Mouse (Mus musculus): ENCODE measurements around the gene Ror1. TPM values are rescaled to one million over a fixed set of nuclear protein-coding genes. Genes with fewer than 3 reads are reported as not detected.

Ror1 gene
- polyA plus RNA-seq, 1 experiment: 0.27 TPM

- no peak for TF ChIP-seq EP300 (IDR thresholded peaks at IDR 0.05; ENCODE audit: insufficient read depth, low read depth, low read length)
- no peak for TF ChIP-seq CTCF (IDR thresholded peaks at IDR 0.05; ENCODE audit: low read depth, low read length)
- H3K9ac ChIP-seq (ENCODE audit: low read depth, poor library complexity, severe bottlenecking): no peak overlapping the region
- H3K4me3 ChIP-seq (ENCODE audit: low read depth, low read length): no peak overlapping the region
- H3K27me3 ChIP-seq (ENCODE audit: control insufficient read depth, insufficient read depth, low read length, poor library complexity, severe bottlenecking): 0 out of 2 replicates have a peak, but pooled peaks cover 1% of the 10 kb centered on the region
- no peaks in the 10 kb centered on the region for H3K4me1 ChIP-seq (ENCODE audit: control insufficient read depth, insufficient read depth, low read length)
- H3K9me3 ChIP-seq (replicated peaks; ENCODE audit: control insufficient read depth, insufficient read depth, low read length, poor library complexity, severe bottlenecking): no peaks in the 10 kb centered on the region
- H3K36me3 ChIP-seq (ENCODE audit: control insufficient read depth, insufficient read depth, low read length, poor library complexity, severe bottlenecking): no peaks in the 10 kb centered on the region
- no peak overlapping the region for H3K27ac ChIP-seq (ENCODE audit: insufficient read depth, low read length)
Observed at GRCm38 (mm10) chr4:100154560-100155130, 59.1 kb downstream of the Ror1 start.

- no peaks in the 10 kb centered on the region for H3K36me3 ChIP-seq (ENCODE audit: control insufficient read depth, insufficient read depth, low read length, poor library complexity, severe bottlenecking)
- H3K27ac ChIP-seq (ENCODE audit: insufficient read depth, low read length): no peak overlapping the region
- H3K4me1 ChIP-seq (ENCODE audit: control insufficient read depth, insufficient read depth, low read length): no peaks in the 10 kb centered on the region
- H3K27me3 ChIP-seq (ENCODE audit: control insufficient read depth, insufficient read depth, low read length, poor library complexity, severe bottlenecking): 0 out of 2 replicates have a peak, but pooled peaks cover 1% of the 10 kb centered on the region
- H3K4me3 ChIP-seq (ENCODE audit: low read depth, low read length): no peak overlapping the region
- no peak for TF ChIP-seq CTCF (IDR thresholded peaks at IDR 0.05; ENCODE audit: low read depth, low read length)
- no peak for TF ChIP-seq EP300 (IDR thresholded peaks at IDR 0.05; ENCODE audit: insufficient read depth, low read depth, low read length)
- no peak for TF ChIP-seq POLR2A (IDR thresholded peaks at IDR 0.05; ENCODE audit: insufficient read depth, low read length)
- no peaks in the 10 kb centered on the region for H3K9me3 ChIP-seq (replicated peaks; ENCODE audit: control insufficient read depth, insufficient read depth, low read length, poor library complexity, severe bottlenecking)
- H3K9ac ChIP-seq (ENCODE audit: low read depth, poor library complexity, severe bottlenecking): no peak overlapping the region
Observed at GRCm38 (mm10) chr4:100155731-100156130, 60.1 kb downstream of the Ror1 start.

DNA sequence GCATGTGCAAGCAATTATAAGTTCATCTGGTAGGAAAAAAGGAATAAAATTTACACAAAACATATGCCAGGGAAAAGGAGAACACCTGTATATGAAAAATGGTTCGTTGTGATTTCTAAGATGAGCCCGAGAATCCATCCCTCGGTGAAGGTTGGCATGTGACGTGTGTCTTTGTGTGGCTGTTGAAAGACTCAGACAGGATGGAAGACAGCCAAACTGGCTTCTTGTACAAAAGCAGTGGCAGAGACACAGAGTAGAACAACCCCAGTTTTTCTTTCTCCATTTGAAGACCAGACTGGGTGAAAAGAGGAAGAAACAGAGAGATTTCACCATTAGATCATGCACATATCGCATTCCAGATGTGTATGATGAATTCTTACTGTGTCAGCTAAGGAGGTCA, 62.8 kb downstream of the Ror1 start:
- no peak overlapping the region for H3K27ac ChIP-seq (ENCODE audit: insufficient read depth, low read length)

GRCm38 (mm10) chr4:100160156-100160555, 64.6 kb downstream of the Ror1 start:
- H3K27me3 ChIP-seq (ENCODE audit: control insufficient read depth, insufficient read depth, low read length, poor library complexity, severe bottlenecking): no peaks in the 10 kb centered on the region
- no peaks in the 10 kb centered on the region; the same call in 1 of the 2 replicates for H3K9me3 ChIP-seq (replicated peaks; ENCODE audit: control insufficient read depth, insufficient read depth, low read length, poor library complexity, severe bottlenecking)
- H3K4me1 ChIP-seq (ENCODE audit: control insufficient read depth, insufficient read depth, low read length): no peaks in the 10 kb centered on the region
- H3K36me3 ChIP-seq (ENCODE audit: control insufficient read depth, insufficient read depth, low read length, poor library complexity, severe bottlenecking): no peaks in the 10 kb centered on the region
- H3K4me3 ChIP-seq (ENCODE audit: low read depth, low read length): no peak overlapping the region
- no peak overlapping the region for H3K27ac ChIP-seq (ENCODE audit: insufficient read depth, low read length)
- H3K9ac ChIP-seq (ENCODE audit: low read depth, poor library complexity, severe bottlenecking): no peak overlapping the region
- TF ChIP-seq CTCF (IDR thresholded peaks at IDR 0.05; ENCODE audit: low read depth, low read length): no peak
- no peak for TF ChIP-seq EP300 (IDR thresholded peaks at IDR 0.05; ENCODE audit: insufficient read depth, low read depth, low read length)
- TF ChIP-seq POLR2A (IDR thresholded peaks at IDR 0.05; ENCODE audit: insufficient read depth, low read length): no peak

More for the DNA sequence above, 62.8 kb downstream of the Ror1 start:
- H3K9me3 ChIP-seq (replicated peaks; ENCODE audit: control insufficient read depth, insufficient read depth, low read length, poor library complexity, severe bottlenecking): no peaks in the 10 kb centered on the region; the same call in 1 of the 2 replicates
- no peaks in the 10 kb centered on the region for H3K36me3 ChIP-seq (ENCODE audit: control insufficient read depth, insufficient read depth, low read length, poor library complexity, severe bottlenecking)
- no peak overlapping the region for H3K4me3 ChIP-seq (ENCODE audit: low read depth, low read length)
- no peak overlapping the region for H3K9ac ChIP-seq (ENCODE audit: low read depth, poor library complexity, severe bottlenecking)
- H3K4me1 ChIP-seq (ENCODE audit: control insufficient read depth, insufficient read depth, low read length): no peaks in the 10 kb centered on the region
- no peaks in the 10 kb centered on the region for H3K27me3 ChIP-seq (ENCODE audit: control insufficient read depth, insufficient read depth, low read length, poor library complexity, severe bottlenecking)
- no peak for TF ChIP-seq EP300 (IDR thresholded peaks at IDR 0.05; ENCODE audit: insufficient read depth, low read depth, low read length)
- TF ChIP-seq POLR2A (IDR thresholded peaks at IDR 0.05; ENCODE audit: insufficient read depth, low read length): no peak
- TF ChIP-seq CTCF (IDR thresholded peaks at IDR 0.05; ENCODE audit: low read depth, low read length): no peak

- TF ChIP-seq EP300 (IDR thresholded peaks at IDR 0.05; ENCODE audit: insufficient read depth, low read depth, low read length) (no peak), POLR2A (IDR thresholded peaks at IDR 0.05; ENCODE audit: insufficient read depth, low read length) (no peak), CTCF (IDR thresholded peaks at IDR 0.05; ENCODE audit: low read depth, low read length) (no peak)
- H3K9ac ChIP-seq (ENCODE audit: low read depth, poor library complexity, severe bottlenecking): no peak overlapping the region
- H3K36me3 ChIP-seq (ENCODE audit: control insufficient read depth, insufficient read depth, low read length, poor library complexity, severe bottlenecking): no peaks in the 10 kb centered on the region
- H3K9me3 ChIP-seq (replicated peaks; ENCODE audit: control insufficient read depth, insufficient read depth, low read length, poor library complexity, severe bottlenecking): no peaks in the 10 kb centered on the region; the same call in 1 of the 2 replicates
- no peaks in the 10 kb centered on the region for H3K4me1 ChIP-seq (ENCODE audit: control insufficient read depth, insufficient read depth, low read length)
- H3K27ac ChIP-seq (ENCODE audit: insufficient read depth, low read length): no peak overlapping the region
- no peaks in the 10 kb centered on the region for H3K27me3 ChIP-seq (ENCODE audit: control insufficient read depth, insufficient read depth, low read length, poor library complexity, severe bottlenecking)
- H3K4me3 ChIP-seq (ENCODE audit: low read depth, low read length): no peak overlapping the region
Observed at GRCm38 (mm10) chr4:100165790-100166189, 70.2 kb downstream of the Ror1 start.

DNA sequence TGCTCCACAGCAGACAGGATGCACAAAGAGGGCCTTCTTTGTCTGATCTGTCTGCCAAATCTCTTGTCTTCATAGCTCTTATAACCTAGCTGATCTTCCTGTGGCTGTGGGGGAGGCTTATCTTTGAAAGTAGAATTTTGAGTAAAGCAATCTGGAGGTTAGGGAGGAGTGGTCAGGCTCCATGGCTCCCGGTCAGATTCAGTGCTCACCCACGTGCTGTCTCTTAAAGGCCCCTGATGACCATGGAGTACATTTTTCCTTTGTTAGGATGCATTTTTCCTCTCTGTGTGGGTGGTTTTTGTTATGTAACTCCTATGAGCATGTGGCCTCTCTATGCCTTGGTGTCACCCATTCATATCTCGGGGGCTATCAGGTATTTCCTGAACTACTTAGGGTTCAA, 71.3 kb downstream of the Ror1 start:
- H3K9ac ChIP-seq (ENCODE audit: low read depth, poor library complexity, severe bottlenecking): no peak overlapping the region
- no peak overlapping the region for H3K27ac ChIP-seq (ENCODE audit: insufficient read depth, low read length)
- no peaks in the 10 kb centered on the region for H3K4me1 ChIP-seq (ENCODE audit: control insufficient read depth, insufficient read depth, low read length)
- no peaks in the 10 kb centered on the region for H3K9me3 ChIP-seq (replicated peaks; ENCODE audit: control insufficient read depth, insufficient read depth, low read length, poor library complexity, severe bottlenecking)
- H3K36me3 ChIP-seq (ENCODE audit: control insufficient read depth, insufficient read depth, low read length, poor library complexity, severe bottlenecking): no peaks in the 10 kb centered on the region
- H3K27me3 ChIP-seq (ENCODE audit: control insufficient read depth, insufficient read depth, low read length, poor library complexity, severe bottlenecking): no peaks in the 10 kb centered on the region
- TF ChIP-seq CTCF (IDR thresholded peaks at IDR 0.05; ENCODE audit: low read depth, low read length) (no peak), EP300 (IDR thresholded peaks at IDR 0.05; ENCODE audit: insufficient read depth, low read depth, low read length) (no peak), POLR2A (IDR thresholded peaks at IDR 0.05; ENCODE audit: insufficient read depth, low read length) (no peak)
- H3K4me3 ChIP-seq (ENCODE audit: low read depth, low read length): no peak overlapping the region
